Mouse (Mus musculus) forebrain, embryonic 12.5 days (tissue): ENCODE data around the gene Rgcc. TPM values are rescaled to one million over a fixed set of nuclear protein-coding genes. Genes with fewer than 3 reads are reported as not detected.

Source experiments
- ATAC-seq: fragments of 200-750 bp; cut with Nextera tagmentation; 2 replicates; pipeline ENCODE4 v1.8.0; 2017; ENCODE audit warnings: moderate TSS enrichment; ENCODE audit not compliant: low FRiP score
- H3K27ac ChIP-seq: fragments of 300-500 bp; sonication (generic); 2 replicates; pipeline ENCODE4 v1.5.1; 2016; ENCODE audit warnings: mild to moderate bottlenecking
- H3K27me3 ChIP-seq: fragments of 300-500 bp; sonication (generic); 2 replicates; pipeline ENCODE4 v1.6.1; 2016; ENCODE audit warnings: mild to moderate bottlenecking
- H3K36me3 ChIP-seq: fragments of 300-500 bp; sonication (generic); replicated peaks from 2 replicates; pipeline ENCODE4 v1.6.1; 2016; ENCODE audit warnings: mild to moderate bottlenecking
- H3K4me1 ChIP-seq: fragments of 300-500 bp; sonication (generic); 2 replicates; pipeline ENCODE4 v1.6.1; 2016
- H3K4me2 ChIP-seq: fragments of 300-500 bp; sonication (generic); 2 replicates; pipeline ENCODE4 v1.6.1; 2016; ENCODE audit warnings: mild to moderate bottlenecking, moderate library complexity
- H3K4me3 ChIP-seq: fragments of 300-500 bp; sonication (generic); replicated peaks from 2 replicates; pipeline ENCODE4 v1.5.1; 2016; ENCODE audit warnings: mild to moderate bottlenecking
- H3K9ac ChIP-seq: fragments of 300-500 bp; sonication (generic); 2 replicates; pipeline ENCODE4 v1.6.1; 2016; ENCODE audit warnings: mild to moderate bottlenecking
- H3K9me3 ChIP-seq: fragments of 300-500 bp; sonication (generic); 2 replicates; pipeline ENCODE4 v1.6.1; 2016
- WGBS: fragments of 180-500 bp; shearing (Covaris S2); methylation state at CpG from one replicate; pipeline ENCODE4 v1.1.7; 2016; 5-methylcytosine and 5-hydroxymethylcytosine counted together
- polyA plus RNA-seq: library from polyadenylated mRNA; unstranded; fragments of >200 nt; fragmentation: Nextera tagmentation; extraction: Ambion mirVana; gene quantifications from 2 replicates; pipeline ENCODE4 v1.2.1, GENCODE M21; 2016

Gene Rgcc
- polyA plus RNA-seq, 1 experiment from 2014 or later: 70.2 TPM

GRCm38 (mm10) chr14:79287251-79287863, 14.1 kb downstream of the Rgcc start:
- Histone ChIP-seq H3K4me3 (no peak overlapping the region), H3K36me3 (peaks cover 8% of the 10 kb centered on the region; the same call in 1 of the 2 replicates), H3K27me3 (no peaks in the 10 kb centered on the region), H3K4me2 (no peak overlapping the region), H3K27ac (no peak overlapping the region), H3K4me1 (peaks cover 23% of the 10 kb centered on the region), H3K9me3 (no peaks in the 10 kb centered on the region), H3K9ac (no peak overlapping the region)
- 88% methylated on average over 7 of the region's 7 CpGs for WGBS
- no peak for ATAC-seq

- Histone ChIP-seq H3K27me3 (no peaks in the 10 kb centered on the region), H3K27ac (no peak overlapping the region), H3K9ac (no peak overlapping the region), H3K4me2 (no peak overlapping the region), H3K4me3 (no peak overlapping the region), H3K36me3 (peaks cover 8% of the 10 kb centered on the region; the same call in 1 of the 2 replicates), H3K9me3 (no peaks in the 10 kb centered on the region), H3K4me1 (peaks cover 12% of the 10 kb centered on the region)
- ATAC-seq: no peak
- 93% methylated on average over 5 of the region's 5 CpGs for WGBS
These were observed 15.9 kb downstream of the Rgcc start for GRCm38 (mm10) chr14:79285549-79285948.

- H3K9me3 ChIP-seq: no peaks in the 10 kb centered on the region
- H3K4me3 ChIP-seq: no peak overlapping the region
- H3K27me3 ChIP-seq: peaks cover under 1% of the 10 kb centered on the region; the same call in 1 of the 2 replicates
- H3K4me1 ChIP-seq: peaks cover 2% of the 10 kb centered on the region; the same call in 1 of the 2 replicates
- H3K36me3 ChIP-seq: peaks cover 8% of the 10 kb centered on the region; the same call in 1 of the 2 replicates
- no peak overlapping the region for H3K9ac ChIP-seq
- no peak overlapping the region for H3K27ac ChIP-seq
- ATAC-seq: no peak
- no peak overlapping the region for H3K4me2 ChIP-seq
- WGBS: 81% methylated on average over 4 of the region's 4 CpGs
These were observed 16.8 kb downstream of the Rgcc start for GRCm38 (mm10) chr14:79284616-79285015.

DNA sequence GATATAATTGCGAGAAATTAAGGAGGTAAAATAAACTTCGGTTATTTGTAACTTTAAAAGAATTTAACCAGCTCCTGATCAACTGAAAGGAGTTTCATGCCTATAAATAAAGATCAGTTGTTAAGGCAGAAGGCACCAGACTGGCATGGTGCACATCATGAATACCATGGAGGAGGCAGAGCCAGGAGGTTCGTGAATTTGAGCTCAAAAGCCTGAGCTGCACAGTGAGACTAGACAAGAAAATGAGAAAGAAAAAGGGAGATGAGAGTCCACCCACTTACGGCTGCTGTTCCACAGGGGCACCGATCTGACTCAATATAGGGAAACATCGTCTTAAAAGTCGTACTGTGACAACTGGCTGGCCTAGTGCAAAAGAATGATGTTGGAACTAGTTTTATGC, 17.5 kb downstream of the Rgcc start:
- Histone ChIP-seq H3K4me2 (no peak overlapping the region), H3K36me3 (peaks cover 8% of the 10 kb centered on the region; the same call in 1 of the 2 replicates), H3K9me3 (no peaks in the 10 kb centered on the region), H3K27me3 (peaks cover 3% of the 10 kb centered on the region; the same call in 1 of the 2 replicates), H3K27ac (no peak overlapping the region), H3K9ac (no peak overlapping the region), H3K4me1 (no peaks in the 10 kb centered on the region), H3K4me3 (no peak overlapping the region)
- 94% methylated on average over 7 of the region's 7 CpGs for WGBS
- no peak for ATAC-seq

DNA sequence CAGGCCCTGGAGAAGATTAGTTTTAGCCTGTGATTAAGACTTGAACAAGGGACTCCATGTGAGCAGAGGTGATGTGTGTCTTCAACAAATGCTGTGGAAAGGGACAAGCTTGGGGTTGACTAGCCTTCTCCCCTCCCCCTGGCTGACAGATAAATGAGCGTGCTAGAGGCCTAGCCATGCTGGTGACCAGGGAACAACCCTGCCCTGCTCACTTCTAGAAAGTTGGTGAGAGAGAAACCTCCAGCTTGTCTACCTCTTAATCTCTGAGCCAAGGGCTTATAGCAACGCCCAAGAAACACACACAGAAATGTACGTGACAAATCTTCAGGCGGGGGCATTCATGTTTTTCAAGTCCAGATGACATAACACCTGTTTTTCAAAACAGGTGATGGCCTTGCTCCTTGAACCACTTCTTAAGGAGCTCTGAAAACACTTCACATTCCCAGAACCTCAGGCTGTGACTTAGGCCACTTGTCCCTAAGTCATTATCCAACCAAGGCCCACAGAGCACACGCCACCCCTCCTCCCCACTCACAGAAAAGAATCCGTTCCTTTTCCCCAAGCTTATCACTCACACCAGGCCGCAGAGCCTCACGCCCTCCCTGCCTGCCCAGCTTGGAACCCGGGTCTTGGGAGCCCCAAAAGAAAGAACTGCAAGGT, 19.4 kb downstream of the Rgcc start:
- no peak overlapping the region for H3K9ac ChIP-seq
- no peak overlapping the region for H3K27ac ChIP-seq
- H3K4me3 ChIP-seq: no peak overlapping the region
- peaks cover 3% of the 10 kb centered on the region; the same call in 1 of the 2 replicates for H3K27me3 ChIP-seq
- no peaks in the 10 kb centered on the region for H3K36me3 ChIP-seq
- no peak for ATAC-seq
- H3K9me3 ChIP-seq: no peaks in the 10 kb centered on the region
- 88% methylated on average over 9 of the region's 9 CpGs for WGBS
- H3K4me2 ChIP-seq: no peak overlapping the region
- H3K4me1 ChIP-seq: peaks cover 6% of the 10 kb centered on the region; the same call in 1 of the 2 replicates

DNA sequence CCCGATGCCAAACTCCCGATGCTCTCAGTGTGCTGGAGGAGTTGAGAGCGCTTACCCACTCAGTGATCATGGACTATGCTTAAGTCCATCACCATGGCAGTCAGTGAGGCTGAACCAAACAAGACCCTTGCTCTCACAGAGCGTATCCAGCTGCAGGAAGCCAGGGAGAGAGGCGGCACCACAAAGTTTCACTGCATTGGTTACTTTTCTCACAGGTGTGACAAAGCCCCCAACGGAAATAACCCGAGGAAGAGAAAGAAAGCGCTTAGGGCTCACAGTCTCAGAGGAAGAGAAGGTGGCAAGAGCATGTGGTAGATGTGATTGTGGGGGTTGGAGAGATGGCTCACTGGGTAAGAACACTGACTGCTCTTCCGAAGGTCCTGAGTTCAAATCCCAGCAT, 21.0 kb downstream of the Rgcc start:
- Histone ChIP-seq H3K9me3 (no peaks in the 10 kb centered on the region), H3K4me3 (no peak overlapping the region), H3K27ac (no peak overlapping the region), H3K27me3 (peaks cover 3% of the 10 kb centered on the region; the same call in 1 of the 2 replicates), H3K9ac (no peak overlapping the region), H3K4me2 (no peak overlapping the region), H3K36me3 (no peaks in the 10 kb centered on the region), H3K4me1 (peaks cover 13% of the 10 kb centered on the region)
- ATAC-seq: no peak
- 85% methylated on average over 9 of the region's 9 CpGs for WGBS

DNA sequence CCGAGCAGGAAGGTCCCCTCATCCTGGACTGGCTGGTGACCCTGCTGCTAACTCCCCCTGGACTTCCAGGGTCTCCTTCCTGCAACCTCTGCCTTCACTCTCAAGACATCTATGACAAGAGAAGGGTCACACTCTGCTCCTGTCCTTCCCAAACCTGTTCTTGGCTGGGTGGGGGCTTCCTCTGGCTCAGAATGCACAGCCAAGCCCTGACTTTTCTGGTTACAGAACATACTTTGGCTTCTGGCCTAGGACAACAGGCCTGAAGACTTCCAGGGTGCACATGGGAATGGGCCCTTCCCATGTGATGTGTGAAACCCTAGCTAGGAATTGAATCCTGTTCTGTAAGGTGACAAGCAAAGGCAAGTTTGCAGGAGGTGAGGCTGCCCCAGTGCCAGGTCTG, 22.0 kb downstream of the Rgcc start:
- H3K4me2 ChIP-seq: no peak overlapping the region
- no peak overlapping the region for H3K27ac ChIP-seq
- no peaks in the 10 kb centered on the region for H3K9me3 ChIP-seq
- H3K27me3 ChIP-seq: peaks cover 3% of the 10 kb centered on the region; the same call in 1 of the 2 replicates
- H3K4me1 ChIP-seq: peaks cover 14% of the 10 kb centered on the region
- WGBS: 63% methylated on average over 1 of the region's 1 CpGs
- H3K4me3 ChIP-seq: no peak overlapping the region
- H3K36me3 ChIP-seq: no peaks in the 10 kb centered on the region
- no peak overlapping the region for H3K9ac ChIP-seq
- no peak for ATAC-seq

DNA sequence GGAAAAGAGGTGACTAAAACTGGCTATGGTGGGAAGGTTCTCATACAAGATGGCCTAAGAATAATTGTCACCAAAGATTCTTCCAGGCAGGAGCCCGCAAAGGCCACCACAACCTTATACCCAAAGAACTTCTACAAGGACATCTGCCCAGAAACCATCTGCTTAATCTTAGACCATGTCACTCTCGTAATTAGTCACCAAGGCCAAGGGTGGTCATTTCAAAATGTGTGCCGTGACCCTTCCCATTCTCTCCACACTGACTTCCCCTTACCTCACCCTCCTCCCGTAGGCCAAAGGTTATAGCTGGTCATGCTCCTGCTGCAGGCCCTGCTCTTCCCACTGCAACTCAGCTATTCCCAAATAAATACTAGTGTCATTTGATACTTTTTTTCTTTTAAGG, 22.5 kb downstream of the Rgcc start:
- Histone ChIP-seq H3K27ac (no peak overlapping the region), H3K36me3 (no peaks in the 10 kb centered on the region), H3K4me2 (no peak overlapping the region), H3K9ac (no peak overlapping the region), H3K9me3 (no peaks in the 10 kb centered on the region), H3K4me1 (peaks cover 16% of the 10 kb centered on the region), H3K4me3 (no peak overlapping the region), H3K27me3 (peaks cover 3% of the 10 kb centered on the region; the same call in 1 of the 2 replicates)
- ATAC-seq: no peak
- 86% methylated on average over 4 of the region's 4 CpGs for WGBS

DNA sequence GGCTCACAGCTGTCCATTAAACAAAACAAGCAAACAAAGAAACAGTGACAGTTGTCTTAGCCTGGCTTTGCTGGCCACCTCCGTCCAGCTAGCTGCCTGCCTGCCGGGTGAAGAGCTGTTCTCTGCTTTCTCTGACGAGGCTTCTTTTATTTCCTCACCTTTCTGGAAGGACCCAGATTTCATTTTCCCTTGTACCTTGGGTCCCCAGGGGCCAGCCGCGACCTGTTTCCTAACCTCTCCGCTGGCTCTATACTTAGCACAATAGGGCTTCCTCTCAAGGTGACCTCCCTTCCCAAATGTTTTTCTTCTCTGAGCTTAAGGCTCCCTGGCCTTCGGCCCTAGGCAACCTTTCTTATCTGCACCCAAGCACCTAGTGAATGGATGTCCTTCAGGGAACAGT, 23.5 kb downstream of the Rgcc start:
- H3K27me3 ChIP-seq: peaks cover 3% of the 10 kb centered on the region; the same call in 1 of the 2 replicates
- H3K27ac ChIP-seq: no peak overlapping the region
- H3K9ac ChIP-seq: no peak overlapping the region
- peaks cover 22% of the 10 kb centered on the region for H3K4me1 ChIP-seq
- no peaks in the 10 kb centered on the region for H3K9me3 ChIP-seq
- no peak overlapping the region for H3K4me3 ChIP-seq
- ATAC-seq: no peak
- H3K36me3 ChIP-seq: no peaks in the 10 kb centered on the region
- no peak overlapping the region for H3K4me2 ChIP-seq
- 39% methylated on average over 7 of the region's 7 CpGs for WGBS

DNA sequence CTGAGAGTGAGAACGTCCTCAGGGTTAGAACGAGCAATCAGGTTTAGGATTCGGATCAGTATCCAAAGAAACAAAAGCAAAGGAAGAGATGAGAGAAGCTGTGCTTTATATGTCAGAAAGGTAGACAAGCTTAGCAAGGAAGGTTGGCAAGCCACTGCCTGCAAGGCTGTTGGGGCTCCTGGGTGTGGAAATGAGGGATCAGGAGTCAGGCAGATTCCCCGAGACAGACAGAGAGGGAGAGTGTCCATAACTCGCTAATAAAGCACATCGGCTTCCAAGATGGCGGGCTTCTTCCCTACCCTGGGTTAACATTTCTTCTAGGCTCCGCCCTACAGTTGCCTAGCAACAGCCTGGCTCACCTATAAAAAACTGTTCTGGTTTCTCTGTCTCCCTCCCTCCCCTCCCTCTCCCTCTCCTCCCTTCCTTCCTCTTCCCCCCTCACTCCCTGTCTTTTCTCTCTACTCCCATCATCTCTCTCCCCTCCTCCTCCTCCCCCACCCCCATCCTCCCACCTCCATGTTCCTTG, 25.5 kb downstream of the Rgcc start:
- H3K4me3 ChIP-seq: no peak overlapping the region
- no peaks in the 10 kb centered on the region for H3K36me3 ChIP-seq
- no peaks in the 10 kb centered on the region for H3K9me3 ChIP-seq
- ATAC-seq: no peak; the same call in 1 of the 2 replicates
- no peak overlapping the region for H3K4me2 ChIP-seq
- peaks cover 22% of the 10 kb centered on the region for H3K4me1 ChIP-seq
- no peak overlapping the region for H3K27ac ChIP-seq
- 81% methylated on average over 8 of the region's 8 CpGs for WGBS
- no peak overlapping the region for H3K9ac ChIP-seq
- H3K27me3 ChIP-seq: peaks cover 3% of the 10 kb centered on the region; the same call in 1 of the 2 replicates

DNA sequence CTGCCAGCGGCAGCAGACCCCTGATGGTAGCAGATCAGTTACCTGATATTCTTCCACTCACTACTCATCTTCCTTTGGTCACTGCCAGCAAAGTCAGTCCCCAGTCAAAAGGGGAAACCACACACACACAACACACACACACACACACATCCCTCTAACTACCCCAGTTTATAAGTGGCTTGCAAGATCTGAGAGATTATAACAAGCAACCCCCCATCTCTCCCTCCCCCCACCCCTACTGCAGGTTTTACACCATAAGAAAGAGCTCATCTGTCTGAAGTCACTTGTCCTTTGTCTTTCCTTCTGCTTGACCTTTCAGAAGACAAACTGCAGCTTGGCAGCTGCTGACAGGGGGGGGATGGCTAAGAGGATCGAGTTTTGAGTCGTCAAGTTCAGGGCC, 26.0 kb downstream of the Rgcc start:
- Histone ChIP-seq H3K9me3 (no peaks in the 10 kb centered on the region), H3K36me3 (no peaks in the 10 kb centered on the region), H3K27ac (no peak overlapping the region), H3K9ac (no peak overlapping the region), H3K4me2 (no peak overlapping the region), H3K4me1 (peaks cover 22% of the 10 kb centered on the region), H3K27me3 (peaks cover 3% of the 10 kb centered on the region; the same call in 1 of the 2 replicates), H3K4me3 (no peak overlapping the region)
- no peak for ATAC-seq
- 62% methylated on average over 3 of the region's 3 CpGs for WGBS

GRCm38 (mm10) chr14:79273697-79274477, 27.6 kb downstream of the Rgcc start:
- Histone ChIP-seq H3K27me3 (no peaks in the 10 kb centered on the region), H3K27ac (no peak overlapping the region), H3K4me1 (peaks cover 22% of the 10 kb centered on the region), H3K4me2 (no peak overlapping the region), H3K36me3 (no peaks in the 10 kb centered on the region), H3K9ac (no peak overlapping the region), H3K9me3 (no peaks in the 10 kb centered on the region), H3K4me3 (no peak overlapping the region)
- ATAC-seq: peak; percentile 54; the same call in 1 of the 2 replicates
- WGBS: 60% methylated on average over 15 of the region's 15 CpGs
